Mouse (Mus musculus) CH12.LX (cell line): Measurements from ENCODE around the gene Eea1. TPM values are rescaled to one million over a fixed set of nuclear protein-coding genes. Genes with fewer than 3 reads are reported as not detected.

Experiments
- DNase-seq: peaks from one replicate; pipeline ENCODE4 v3.0.0-alpha.2; 2013; ENCODE audit errors: extremely low read depth
- H3K27ac ChIP-seq: 2 replicates; pipeline ENCODE4 v1.5.1; 2012; ENCODE audit warnings: low read depth, mild to moderate bottlenecking, control low read depth, moderate library complexity; ENCODE audit not compliant: insufficient read depth
- H3K27me3 ChIP-seq: replicated peaks from 2 replicates; pipeline ENCODE3; 2012; ENCODE audit warnings: inconsistent platforms
- H3K36me3 ChIP-seq, 2 experiments: replicated peaks in 1 of 2; 2 replicates each; pipeline versions ENCODE3 to v1.6.1; 2012; ENCODE audit warnings: inconsistent platforms in 1 of 2, low read length in 1 of 2, mild to moderate bottlenecking in 1 of 2, mixed read lengths in 1 of 2, moderate library complexity in 1 of 2; ENCODE audit not compliant: control insufficient read depth in 1 of 2, insufficient read depth in 1 of 2
- H3K4me1 ChIP-seq, 2 experiments: 2 replicates each; pipeline ENCODE4 v1.6.1; 2012; ENCODE audit warnings: inconsistent platforms in 1 of 2, moderate library complexity in 1 of 2; ENCODE audit not compliant: insufficient read depth in 2 of 2, control insufficient read depth in 1 of 2
- H3K4me2 ChIP-seq: 2 replicates; pipeline ENCODE4 v1.6.1; 2012; ENCODE audit warnings: low read depth, mild to moderate bottlenecking, control low read depth; ENCODE audit not compliant: poor library complexity, insufficient read depth, severe bottlenecking
- H3K4me3 ChIP-seq, 3 experiments: fragments of 150-350 bp in 1 of 3; sonication (generic) in 1 of 3; replicated peaks in 1 of 3; 2 replicates each; pipeline versions ENCODE3 to v1.5.1; 2011 to 2012; ENCODE audit warnings: low read depth in 2 of 3, low read length in 2 of 3, mild to moderate bottlenecking in 2 of 3, moderate library complexity in 2 of 3, control low read depth in 1 of 3, improper control_type of control experiment in 1 of 3, inconsistent platforms in 1 of 3, mixed read lengths in 1 of 3; ENCODE audit not compliant: poor library complexity in 1 of 3
- H3K79me2 ChIP-seq: replicated peaks from 2 replicates; pipeline ENCODE4 v1.6.1; 2012; ENCODE audit warnings: mild to moderate bottlenecking, moderate library complexity; ENCODE audit not compliant: control insufficient read depth, poor library complexity, insufficient read depth, severe bottlenecking; ENCODE audit errors: extremely low read depth
- H3K9ac ChIP-seq: 2 replicates; pipeline ENCODE4 v1.6.1; 2012; ENCODE audit warnings: low read depth, mild to moderate bottlenecking, control low read depth, moderate library complexity; ENCODE audit not compliant: insufficient read depth
- H3K9me3 ChIP-seq: replicated peaks from 2 replicates; pipeline ENCODE3; 2012; ENCODE audit warnings: low read length, inconsistent platforms, mixed read lengths
- BHLHE40 ChIP-seq: IDR thresholded peaks from 2 replicates; pipeline ENCODE4 v1.6.1; 2011; ENCODE audit warnings: mild to moderate bottlenecking, low read depth, low read length, improper control_type of control experiment
- E2F4 ChIP-seq: IDR thresholded peaks from 2 replicates; pipeline ENCODE4 v1.6.1; 2011; ENCODE audit warnings: low read depth, low read length, improper control_type of control experiment; ENCODE audit not compliant: insufficient replicate concordance
- EP300 ChIP-seq: IDR thresholded peaks from 2 replicates; pipeline ENCODE4 v1.6.1; 2011; ENCODE audit warnings: low read length, improper control_type of control experiment
- ETS1 ChIP-seq: conservative IDR thresholded peaks from 2 replicates; pipeline ENCODE4 v1.6.1; 2012; ENCODE audit warnings: low read depth, mild to moderate bottlenecking, inconsistent platforms, low read length, improper control_type of control experiment, moderate library complexity
- GABPA ChIP-seq: IDR thresholded peaks from 2 replicates; pipeline ENCODE4 v1.6.1; 2012; ENCODE audit warnings: low read depth, low read length, improper control_type of control experiment, inconsistent platforms; ENCODE audit not compliant: insufficient replicate concordance
- IRF4 ChIP-seq: IDR thresholded peaks from 2 replicates; pipeline ENCODE4 v1.6.1; 2014; ENCODE audit warnings: low read depth, mild to moderate bottlenecking, inconsistent platforms, low read length, improper control_type of control experiment
- JUN ChIP-seq: IDR thresholded peaks from 2 replicates; pipeline ENCODE4 v1.6.1; 2011; ENCODE audit warnings: low read depth, mild to moderate bottlenecking, low read length, improper control_type of control experiment, moderate library complexity; ENCODE audit not compliant: insufficient read depth
- JUND ChIP-seq: conservative IDR thresholded peaks from 2 replicates; pipeline ENCODE4 v1.6.1; 2011; ENCODE audit warnings: low read depth, low read length, improper control_type of control experiment
- MAFK ChIP-seq: IDR thresholded peaks from 2 replicates; pipeline ENCODE4 v1.6.1; 2011; ENCODE audit warnings: low read length, improper control_type of control experiment; ENCODE audit not compliant: insufficient replicate concordance
- MXI1 ChIP-seq: IDR thresholded peaks from 2 replicates; pipeline ENCODE4 v1.6.1; 2011; ENCODE audit warnings: mild to moderate bottlenecking, low read depth, low read length, improper control_type of control experiment
- NELFE ChIP-seq: IDR thresholded peaks from 2 replicates; pipeline ENCODE4 v1.6.1; 2011; ENCODE audit warnings: low read depth, low read length, improper control_type of control experiment
- PAX5 ChIP-seq: IDR thresholded peaks from 2 replicates; pipeline ENCODE4 v1.6.1; 2012; ENCODE audit warnings: low read length, inconsistent platforms, mixed read lengths
- POLR2A ChIP-seq: IDR thresholded peaks from 2 replicates; pipeline ENCODE4 v1.6.1; 2011; ENCODE audit warnings: low read depth, mild to moderate bottlenecking, improper control_type of control experiment, low read length
- RAD21 ChIP-seq: IDR thresholded peaks from 2 replicates; pipeline ENCODE4 v1.6.1; 2011; ENCODE audit warnings: low read depth, mild to moderate bottlenecking, low read length, improper control_type of control experiment, moderate library complexity
- RCOR1 ChIP-seq: conservative IDR thresholded peaks from 2 replicates; pipeline ENCODE4 v1.6.1; 2012; ENCODE audit warnings: low read depth, mild to moderate bottlenecking, inconsistent platforms, low read length, improper control_type of control experiment
- SIN3A ChIP-seq: IDR thresholded peaks from 2 replicates; pipeline ENCODE4 v1.6.1; 2012; ENCODE audit warnings: low read length, improper control_type of control experiment, inconsistent platforms
- TBP ChIP-seq: conservative IDR thresholded peaks from 2 replicates; pipeline ENCODE4 v1.6.1; 2011; ENCODE audit warnings: low read depth, low read length, improper control_type of control experiment
- TCF12 ChIP-seq: IDR thresholded peaks from 2 replicates; pipeline ENCODE4 v1.6.1; 2014; ENCODE audit warnings: low read depth, mild to moderate bottlenecking, inconsistent platforms, low read length, improper control_type of control experiment
- UBTF ChIP-seq: IDR thresholded peaks from 2 replicates; pipeline ENCODE4 v1.6.1; 2012; ENCODE audit warnings: low read depth, mild to moderate bottlenecking, inconsistent platforms, low read length, improper control_type of control experiment, moderate library complexity
- USF1 ChIP-seq: IDR thresholded peaks from 2 replicates; pipeline ENCODE4 v1.6.1; 2014; ENCODE audit warnings: low read depth, mild to moderate bottlenecking, inconsistent platforms, low read length, improper control_type of control experiment
- ZC3H11A ChIP-seq: IDR thresholded peaks from 2 replicates; pipeline ENCODE4 v1.6.1; 2012; ENCODE audit warnings: low read depth, mild to moderate bottlenecking, inconsistent platforms, low read length, improper control_type of control experiment
- ZKSCAN1 ChIP-seq: IDR thresholded peaks from 2 replicates; pipeline ENCODE4 v1.6.1; 2012; ENCODE audit warnings: low read depth, inconsistent platforms, low read length, improper control_type of control experiment, borderline replicate concordance
- ZMIZ1 ChIP-seq: IDR thresholded peaks from 2 replicates; pipeline ENCODE4 v1.6.1; 2012; ENCODE audit warnings: low read depth, mild to moderate bottlenecking, inconsistent platforms, low read length, improper control_type of control experiment
- dilution Hi-C: fragments of 300-500 bp; cut with MboI; formaldehyde crosslinking; loops from 2 replicates; pipeline ENCODE4 v1.14.3; 2020; ENCODE audit warnings: low sequenced_read_pairs; ENCODE audit not compliant: extremely low pct_unique_long_range_greater_than_20kb, extremely low pct_ligation_motif_present
- in situ Hi-C: fragments of 300-500 bp; cut with MboI; formaldehyde crosslinking; loops from 3 replicates; pipeline ENCODE4 v1.14.3; 2019; ENCODE audit warnings: low sequenced_read_pairs, low pct_ligation_motif_present, low pct_unique_long_range_greater_than_20kb, mixed read lengths
- polyA plus RNA-seq: library from polyadenylated mRNA; unstranded; fragments of >175 nt; gene quantifications from 2 replicates; pipeline ENCODE4 v1.2.1, GENCODE M21; 2012; ENCODE audit warnings: low read depth; ENCODE audit not compliant: insufficient read length
- total RNA-seq, 2 experiments: library from RNA; depleted of rRNA; stranded (reverse); fragments of 300-350 nt in 1 of 2; fragments of >200 nt in 1 of 2; gene quantifications; 2 replicates each; pipeline ENCODE4 v1.2.3; 2012 to 2014

Eea1 gene
- total and polyA plus RNA-seq, 3 experiments, result 13.3 to 15.7 (median 13.3) TPM

- H3K4me1 ChIP-seq, result no peaks in the 10 kb centered on the region
- no peak overlapping the region for H3K27ac ChIP-seq
- no peak for DNase-seq
- TF ChIP-seq E2F4 (no peak), SIN3A (no peak), IRF4 (no peak), GABPA (no peak), POLR2A (no peak), RAD21 (no peak), TCF12 (no peak), USF1 (no peak), TBP (no peak), ZMIZ1 (no peak)
- dilution Hi-C loops (no loop called here), in situ Hi-C loops (loop anchor here (5.0 kb wide), 1 partner anchor 34 kb away; no protein-coding TSS in a partner anchor)
- H3K27me3 ChIP-seq, result no peaks in the 10 kb centered on the region
- H3K9me3 ChIP-seq, result no peaks in the 10 kb centered on the region
- no peak overlapping the region for H3K4me2 ChIP-seq
- H3K36me3 ChIP-seq, result peaks cover 10 to 48% of the 10 kb centered on the region in 2 experiments
- H3K4me3 ChIP-seq, result no peak overlapping the region
- H3K9ac ChIP-seq, result no peak overlapping the region
- H3K79me2 ChIP-seq, result no peaks in the 10 kb centered on the region
These were observed 60.5 kb downstream of the Eea1 start for GRCm38 (mm10) chr10:96000904-96001303.

DNA sequence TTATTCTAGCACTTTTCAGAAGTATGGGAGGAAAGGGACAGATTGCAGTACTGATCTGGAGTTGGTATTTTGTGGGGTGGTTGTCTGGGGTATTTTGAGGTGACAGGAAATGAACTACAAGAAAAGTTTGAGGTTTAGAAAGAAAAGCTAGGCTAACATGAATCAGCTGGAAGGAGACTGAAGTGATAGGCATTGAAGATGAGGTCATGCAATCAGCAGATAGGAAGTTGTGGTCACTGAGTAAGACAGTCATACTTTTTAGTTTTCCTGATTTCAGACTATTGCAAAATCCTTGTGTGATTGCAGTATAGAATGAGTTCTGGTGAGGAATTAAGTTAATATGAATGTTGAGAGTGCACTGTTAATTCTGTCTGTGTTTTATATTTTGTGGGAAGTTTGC, 75.3 kb downstream of the Eea1 start:
- peak; percentile 26 for DNase-seq
- no peak overlapping the region for H3K4me3 ChIP-seq
- dilution Hi-C loops (no loop called here), in situ Hi-C loops (loop anchor here (10.0 kb wide), 1 partner anchor 101 kb away; no protein-coding TSS in a partner anchor)
- H3K27me3 ChIP-seq, result no peaks in the 10 kb centered on the region
- H3K4me2 ChIP-seq, result no peak overlapping the region
- TF ChIP-seq JUN, result peak; percentile 55
- TF ChIP-seq ZC3H11A, result no peak
- no peak for TF ChIP-seq SIN3A
- 0 out of 2 replicates have a peak, but pooled peaks have one; percentile 35 for TF ChIP-seq EP300
- no peak for TF ChIP-seq MXI1
- no peak for TF ChIP-seq UBTF
- TF ChIP-seq JUND, result peak; percentile 46; the same call in 1 of the 2 replicates
- peak; percentile 81 for TF ChIP-seq ETS1
- no peak for TF ChIP-seq PAX5
- TF ChIP-seq BHLHE40, result no peak
- TF ChIP-seq MAFK, result no peak
- TF ChIP-seq NELFE, result no peak
- no peak for TF ChIP-seq ZKSCAN1
- TF ChIP-seq RCOR1, result no peak
- no peak for TF ChIP-seq IRF4
- peaks cover 1% of the 10 kb centered on the region for H3K9me3 ChIP-seq
- H3K36me3 ChIP-seq, result peaks cover 45 to 73% of the 10 kb centered on the region in 2 experiments
- peaks cover 3 to 22% of the 10 kb centered on the region in 2 experiments; a peak in 2 of 4 replicates for H3K4me1 ChIP-seq
- H3K79me2 ChIP-seq, result no peaks in the 10 kb centered on the region
- 0 out of 2 replicates have a peak overlapping the region, but pooled peaks have one; percentile 33 for H3K9ac ChIP-seq
- no peak overlapping the region for H3K27ac ChIP-seq
